Comparison of ENCODE assay signal across 17 mouse cellular contexts in the genomic region with DNA sequence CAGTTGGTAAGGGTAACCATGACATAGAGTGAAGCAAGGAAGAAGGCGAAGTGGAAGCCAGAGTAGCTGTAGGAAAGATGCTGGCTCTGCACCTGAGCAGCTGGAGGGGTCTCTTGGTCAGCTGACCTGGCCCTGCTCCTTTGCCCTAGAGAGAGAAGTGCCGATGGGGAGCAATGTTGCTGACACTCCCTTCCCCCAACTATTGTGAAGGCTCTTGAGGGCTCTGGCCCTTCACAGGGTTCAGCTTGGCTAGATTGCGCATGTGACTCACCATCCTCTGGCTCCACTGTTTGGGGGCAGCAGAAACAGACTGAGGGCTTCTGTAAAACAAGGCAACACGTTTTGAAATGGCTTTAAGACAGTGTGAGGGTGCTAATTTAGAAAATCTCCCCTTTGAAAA. TPM values are rescaled to one million over a fixed set of nuclear protein-coding genes. Genes with fewer than 3 reads are reported as not detected.
A peak's percentile ranks its signal among the peaks of the same experiment; 100 is the strongest.
DNase-seq lines count a peak whose midpoint lies in the region; ATAC-seq and TF ChIP-seq lines count a peak whose summit lies in the region.
"Had no signal": no experiment of that assay in that cellular context is flagged by ENCODE, and none has a peak within 500 bp of the region (broad histone marks: within the 10 kb centered on the region; RNA-seq: fewer than 3 reads in every experiment).

No protein-coding gene starts in this region.

- H3K4me3 ChIP-seq in heart, embryonic 10.5 days = 0 out of 2 replicates have a peak overlapping the region, but pooled peaks have one; percentile 22
- no peak overlapping the region for H3K4me3 ChIP-seq in heart, postnatal 0 days (ENCODE audit: low read depth, low read length)
- H3K4me3 ChIP-seq: forebrain, embryonic 12.5 days; left cerebral cortex, adult 2 months; liver, embryonic 13.5 days had no signal

- H3K27me3 ChIP-seq in heart, embryonic 10.5 days (ENCODE audit: insufficient read depth, poor library complexity, severe bottlenecking) = no peaks in the 10 kb centered on the region
- H3K27me3 ChIP-seq in heart, postnatal 0 days (ENCODE audit: control insufficient read depth, insufficient read depth, low read length) = no peaks in the 10 kb centered on the region
- H3K27me3 ChIP-seq: forebrain, embryonic 12.5 days; liver, embryonic 13.5 days had no signal

- TF ChIP-seq CTCF in heart, postnatal 0 days (IDR thresholded peaks at IDR 0.05; ENCODE audit: low read depth) = no peak

- H3K4me1 ChIP-seq in heart, embryonic 10.5 days = peaks cover 50% of the 10 kb centered on the region
- H3K4me1 ChIP-seq in heart, postnatal 0 days (ENCODE audit: control insufficient read depth, insufficient read depth) = peaks cover 34% of the 10 kb centered on the region

- 68% methylated on average over 4 of the region's 4 CpGs for WGBS in heart, embryonic 10.5 days
- WGBS in heart, postnatal 0 days = 39% methylated on average over 4 of the region's 4 CpGs

- no peak overlapping the region for H3K9ac ChIP-seq in heart, postnatal 0 days (replicated peaks; ENCODE audit: low read depth, low read length)
- H3K9ac ChIP-seq: forebrain, embryonic 12.5 days; liver, embryonic 13.5 days had no signal

- TF ChIP-seq EP300 in heart, postnatal 0 days (IDR thresholded peaks at IDR 0.05; ENCODE audit: low read depth) = no peak

- ATAC-seq in heart, postnatal 0 days (ENCODE audit: insufficient read depth, low read depth) = no peak
- ATAC-seq: hindbrain, embryonic 16.5 days; lung, postnatal 0 days had no signal

- no peak overlapping the region; the same call in 1 of the 2 replicates for H3K4me2 ChIP-seq in heart, postnatal 0 days (ENCODE audit: low read depth, low read length)
- H3K4me2 ChIP-seq: forebrain, embryonic 12.5 days; liver, embryonic 13.5 days had no signal

- H3K36me3 ChIP-seq in heart, embryonic 10.5 days = peaks cover 34% of the 10 kb centered on the region
- H3K36me3 ChIP-seq in heart, postnatal 0 days (replicated peaks; ENCODE audit: control insufficient read depth, insufficient read depth, low read length) = peaks cover 21% of the 10 kb centered on the region

- peak overlapping the region; percentile 49; the same call in 1 of the 2 replicates for H3K27ac ChIP-seq in heart, embryonic 10.5 days
- peak overlapping the region; percentile 61 for H3K27ac ChIP-seq in heart, postnatal 0 days (ENCODE audit: low read depth)
- H3K27ac ChIP-seq: forebrain, embryonic 12.5 days; liver, embryonic 13.5 days had no signal

- intact Hi-C loops in heart, postnatal 14 days (cut with DNase I) = loop anchor here (10.0 kb wide), 1 partner anchor 502 kb away; the partner anchor contains the start of genes Ctdspl2 and Mageb3

- DNase-seq in heart, embryonic 10.5 days (ENCODE audit: low spot score) = no peak
- no peak for DNase-seq in heart, postnatal 14 days
- peak; percentile 25 for DNase-seq in kidney, postnatal 10 days
- no peak for DNase-seq in kidney, adult 18-20 months
- peak; percentile 50 for DNase-seq in NIH3T3 (ENCODE audit: low read depth)
- DNase-seq in heart, postnatal 0 days (ENCODE audit: low spot score) = peak; percentile 27
- no peak for DNase-seq in right cerebral cortex, postnatal 36 days (ENCODE audit: low spot score in 2 of 2)
- DNase-seq: cerebellum, adult 9-11 months; gastrocnemius, postnatal 14 days; kidney, adult 11 months; liver, embryonic 13.5 days; right cerebral cortex, postnatal 14 days; thymus, postnatal 4 days had no signal

- H3K9me3 ChIP-seq in heart, embryonic 10.5 days = no peaks in the 10 kb centered on the region
- no peaks in the 10 kb centered on the region for H3K9me3 ChIP-seq in heart, postnatal 0 days (replicated peaks; ENCODE audit: control insufficient read depth, low read length)
- H3K9me3 ChIP-seq: forebrain, embryonic 12.5 days; liver, embryonic 13.5 days had no signal

RNA-seq across cellular contexts. Expression of gene Hypk, which starts 0.7 kb away (rescaled TPM):
- polyA plus RNA-seq in heart, embryonic 10.5 days (2016; fragmentation: Nextera tagmentation; extraction: Ambion mirVana) = 139 and 162 TPM in 2 replicates
- total RNA-seq in heart, postnatal 14 days (2021) = 10 to 100 TPM; 18.2 to 20.4 TPM
- 1.6 and 4.1 TPM in 2 replicates for total RNA-seq in heart, postnatal 0 days (2014; rRNA removed; ENCODE audit: low replicate concordance)
- 105 and 111 TPM in 2 replicates for polyA plus RNA-seq in heart, postnatal 0 days (2015; fragmentation: Nextera tagmentation; extraction: Ambion mirVana)

RNA-seq across cellular contexts. Expression of gene Serf2, which starts 3.4 kb away (rescaled TPM):
- 503 and 534 TPM in 2 replicates for polyA plus RNA-seq in heart, embryonic 10.5 days (2016; fragmentation: Nextera tagmentation; extraction: Ambion mirVana)
- total RNA-seq in heart, postnatal 14 days (2021) = 100 to 1,000 TPM; 341 to 387 TPM
- total RNA-seq in heart, postnatal 0 days (2014; rRNA removed; ENCODE audit: low replicate concordance) = 1,358 and 1,465 TPM in 2 replicates
- polyA plus RNA-seq in heart, postnatal 0 days (2015; fragmentation: Nextera tagmentation; extraction: Ambion mirVana) = 616 and 625 TPM in 2 replicates

RNA-seq across cellular contexts. Expression of gene Serinc4, which starts 4.2 kb away (rescaled TPM):
- polyA plus RNA-seq in heart, embryonic 10.5 days (2016; fragmentation: Nextera tagmentation; extraction: Ambion mirVana) = 0.09 and 0.20 TPM in 2 replicates
- total RNA-seq in heart, postnatal 14 days (2021) = under 1 TPM in 1 of 2 experiments, not detected in 1; 0.17 TPM
- total RNA-seq in heart, postnatal 0 days (2014; rRNA removed; ENCODE audit: low replicate concordance) = 0.39 TPM in 1 of 2 replicates, not detected in the other
- polyA plus RNA-seq in heart, postnatal 0 days (2015; fragmentation: Nextera tagmentation; extraction: Ambion mirVana) = 0.04 and 0.12 TPM in 2 replicates
- total RNA-seq: gastrocnemius, postnatal 14 days had no signal

RNA-seq across cellular contexts. Expression of gene Ell3, which starts 8.3 kb away (rescaled TPM):
- 2.0 and 3.5 TPM in 2 replicates for polyA plus RNA-seq in heart, embryonic 10.5 days (2016; fragmentation: Nextera tagmentation; extraction: Ambion mirVana)
- not detected for total RNA-seq in heart, postnatal 14 days (2021)
- total RNA-seq in heart, postnatal 0 days (2014; rRNA removed; ENCODE audit: low replicate concordance) = not detected in 2 replicates
- polyA plus RNA-seq in heart, postnatal 0 days (2015; fragmentation: Nextera tagmentation; extraction: Ambion mirVana) = 0.36 and 0.55 TPM in 2 replicates
- total RNA-seq: gastrocnemius, postnatal 14 days; left cerebral cortex, adult 2 months had no signal

RNA-seq across cellular contexts. Expression of gene Mfap1b, which starts 21.5 kb away (rescaled TPM):
- polyA plus RNA-seq in heart, embryonic 10.5 days (2016; fragmentation: Nextera tagmentation; extraction: Ambion mirVana) = 45.4 and 49.3 TPM in 2 replicates
- 10 to 100 TPM; 25.7 to 25.9 TPM for total RNA-seq in heart, postnatal 14 days (2021)
- 13.4 and 15.0 TPM in 2 replicates for total RNA-seq in heart, postnatal 0 days (2014; rRNA removed; ENCODE audit: low replicate concordance)
- polyA plus RNA-seq in heart, postnatal 0 days (2015; fragmentation: Nextera tagmentation; extraction: Ambion mirVana) = 35.9 and 36.4 TPM in 2 replicates

Comparison
In these comparisons a context has a peak if more than half of its experiments do, and no peak if none do; other contexts are left out.
1. DNase-seq: peak in kidney, postnatal 10 days (single experiment), NIH3T3 (single experiment) and heart, postnatal 0 days (single experiment); none in heart, embryonic 10.5 days (single experiment), heart, postnatal 14 days (0 of 2), kidney, adult 18-20 months (single experiment) and right cerebral cortex, postnatal 36 days (0 of 2).